Mouse (Mus musculus): Measurements from ENCODE around the gene Mpg.

The Mpg gene

DNA sequence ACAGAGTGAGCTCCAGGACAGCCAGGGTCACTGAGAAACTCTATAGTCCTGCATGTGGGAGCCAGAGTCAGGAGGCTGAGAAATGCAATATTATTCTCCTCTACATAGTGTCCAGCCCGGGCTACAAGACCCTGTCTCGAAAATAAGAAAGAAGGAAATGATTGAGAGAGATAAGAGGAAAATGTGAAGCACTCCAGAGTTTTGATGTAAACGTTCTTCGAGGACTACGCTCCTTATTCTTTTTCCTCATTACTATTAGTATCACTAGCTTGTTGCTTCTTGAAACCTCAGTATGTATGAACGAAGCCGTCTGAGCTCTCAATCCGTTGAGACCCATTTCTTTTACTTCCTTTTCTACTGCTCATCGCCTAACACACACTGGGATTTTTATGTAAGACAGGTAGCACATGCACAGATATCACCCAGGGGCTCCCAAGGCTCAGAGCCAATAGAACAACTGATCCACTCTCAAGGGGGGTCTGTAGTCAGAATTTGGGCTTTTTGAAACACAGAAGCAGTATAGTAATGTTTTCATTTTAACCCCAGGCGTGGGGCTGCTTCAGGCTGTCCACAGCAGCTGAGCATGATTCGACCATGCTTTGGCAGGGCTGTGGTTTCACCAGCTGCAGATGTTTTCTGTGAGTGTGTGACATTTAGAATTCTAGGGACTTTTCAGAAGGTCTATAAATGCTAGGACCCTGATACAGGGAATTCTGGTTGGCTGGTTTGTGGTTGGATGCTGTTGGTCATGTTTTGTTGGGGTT is 24.2 kb upstream of the Mpg start:
- no peak for DNase-seq (ENCODE audit: low read depth, low spot score)

DNA sequence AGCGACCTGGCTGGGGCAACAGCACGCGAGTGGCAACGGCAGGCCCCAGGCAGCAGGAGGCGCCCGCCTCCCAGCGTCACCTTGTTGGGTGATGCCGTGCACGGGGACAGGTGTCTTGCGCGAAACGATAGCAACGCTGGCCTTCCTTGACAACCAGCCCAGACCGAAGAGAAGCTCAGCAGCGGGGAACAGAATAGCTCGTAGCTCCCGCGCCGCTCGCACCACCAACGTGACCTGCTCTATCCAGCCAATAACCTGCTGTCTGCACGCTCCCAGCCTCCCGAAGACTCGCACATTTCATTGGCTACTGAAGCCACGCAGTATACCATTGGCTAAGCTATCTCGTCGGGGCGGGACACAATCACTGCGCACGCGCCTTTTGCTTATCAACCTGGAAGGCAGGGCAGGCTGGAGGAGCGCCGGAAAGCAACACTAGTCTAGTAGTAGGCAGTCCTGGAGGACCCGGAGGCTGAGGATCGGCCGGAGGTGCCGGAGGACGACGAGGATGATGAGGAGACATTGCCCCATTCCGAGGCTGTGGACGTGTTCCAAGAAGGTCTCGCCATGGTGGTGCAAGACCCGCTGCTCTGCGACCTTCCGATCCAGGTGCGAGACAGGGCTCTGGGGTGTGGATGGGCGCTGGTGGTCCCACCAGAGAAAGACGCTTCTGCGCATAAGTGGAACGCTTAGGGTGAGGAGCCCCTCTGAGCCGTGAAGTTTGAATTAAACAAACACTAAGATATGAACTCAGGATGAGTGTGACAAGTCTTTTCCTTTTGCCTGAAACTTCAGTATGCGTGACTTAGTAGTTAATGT is 21.0 kb upstream of the Mpg start, which contains the start of gene Snrnp25:
TSS of gene Snrnp25 (plus strand) at position 358 of the 816 bp plus-strand sequence.
- DNase-seq (ENCODE audit: low read depth, low spot score): peak; percentile 97

DNA sequence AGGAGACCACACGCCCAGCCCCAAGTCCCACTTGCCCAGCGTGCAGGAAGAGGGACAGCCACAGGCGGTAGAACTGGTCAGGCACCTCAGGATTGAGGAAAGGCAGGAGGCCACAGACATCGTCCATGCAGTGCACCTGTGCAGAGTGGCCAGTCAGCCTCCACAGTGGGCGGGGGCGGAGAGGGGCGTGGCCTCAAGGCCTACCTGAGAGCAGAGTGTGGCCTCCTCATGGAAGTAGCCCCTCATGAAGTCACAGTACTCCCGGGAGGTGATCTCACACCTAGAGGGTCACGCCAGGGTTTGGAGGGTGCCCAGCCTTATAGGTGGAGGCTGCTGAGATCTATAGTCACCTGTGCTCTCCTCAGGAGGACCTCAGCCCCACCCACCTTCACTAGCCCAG is 15.7 kb upstream of the Mpg start:
- no peak for DNase-seq (ENCODE audit: low read depth, low spot score)

DNA sequence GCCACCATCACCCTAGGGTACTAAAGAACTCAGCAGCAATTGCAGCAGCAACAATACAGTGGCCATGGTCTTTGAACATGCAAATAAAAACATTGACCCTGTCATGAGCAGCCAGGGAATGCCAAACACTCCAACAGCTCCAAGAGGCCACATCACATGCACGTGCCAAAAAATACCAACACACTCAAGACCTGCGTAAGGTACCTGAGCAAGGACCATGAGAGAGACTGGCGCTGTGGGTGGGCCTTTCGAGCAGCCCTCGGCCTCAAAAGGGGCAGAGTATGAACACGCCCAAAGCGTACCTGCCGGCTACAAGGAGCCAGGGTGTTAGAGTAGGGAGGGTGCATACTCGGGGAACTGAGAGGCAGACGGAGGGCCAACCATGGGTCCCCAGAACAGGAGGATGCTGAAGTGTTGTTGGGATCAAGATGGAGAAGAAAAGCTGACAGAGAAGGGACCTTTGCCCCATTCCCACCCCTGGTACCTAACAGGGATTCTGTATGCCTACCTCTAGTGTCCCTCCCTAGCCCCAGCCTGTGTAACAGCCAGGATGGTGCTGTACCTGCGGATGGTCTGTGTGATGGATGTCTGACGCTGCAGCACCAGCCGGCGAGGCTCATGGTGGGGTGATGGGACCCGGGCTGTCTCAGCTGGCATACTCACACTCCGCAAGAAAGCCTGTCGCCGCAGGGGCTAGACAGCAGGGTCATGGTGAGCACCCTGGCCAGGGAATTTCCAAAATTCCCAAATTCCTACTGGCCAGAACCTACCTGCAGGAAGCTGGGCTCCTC is 10.7 kb upstream of the Mpg start:
- no peak for DNase-seq (ENCODE audit: low read depth, low spot score)

DNA sequence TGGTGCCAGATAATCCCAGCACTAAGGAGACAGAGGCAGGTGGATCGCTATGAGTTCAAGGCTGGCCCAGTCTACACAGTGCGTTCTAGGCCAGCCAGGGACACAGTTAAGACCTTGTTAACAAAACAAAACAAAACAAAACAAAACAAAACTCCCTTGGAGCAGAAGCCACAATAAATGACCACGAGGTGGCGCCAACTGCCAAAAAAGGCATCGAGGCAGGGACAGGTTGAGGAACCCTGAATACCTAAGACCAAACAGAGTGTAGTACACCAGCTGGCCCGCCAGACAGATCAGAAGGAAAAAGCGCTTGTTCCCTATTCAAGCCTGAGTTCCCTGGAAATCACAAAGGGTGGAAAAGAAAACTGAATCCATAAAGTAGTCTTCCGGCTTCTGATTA is 9.5 kb upstream of the Mpg start:
- DNase-seq (ENCODE audit: low read depth, low spot score): no peak

DNA sequence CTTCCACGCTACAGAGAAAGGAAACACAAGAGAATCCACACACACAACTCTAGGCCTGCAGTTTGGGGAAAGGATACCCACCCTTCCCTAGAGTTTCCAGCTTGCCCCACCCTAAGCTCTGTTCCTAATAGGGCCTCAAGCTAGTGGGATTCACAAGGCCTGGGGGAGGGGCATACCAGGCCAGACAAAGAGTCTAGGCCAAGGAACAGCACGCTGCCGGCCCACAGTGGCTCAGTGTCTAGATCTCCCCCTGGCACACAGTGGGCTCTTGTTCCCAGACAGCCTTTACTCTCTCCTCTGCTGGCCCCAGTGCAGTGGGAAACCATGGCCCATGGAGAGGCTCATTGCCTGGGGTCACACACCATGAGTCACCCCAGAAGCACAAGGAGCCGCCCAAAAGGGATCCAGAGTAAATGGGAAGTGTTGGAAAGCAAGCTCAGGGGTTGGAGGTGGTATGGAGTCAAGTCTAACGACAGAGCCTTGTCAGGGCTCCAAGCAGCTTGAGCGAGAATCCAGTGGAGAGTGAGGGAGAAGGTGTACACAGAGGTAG is 7.7 kb upstream of the Mpg start:
- no peak for DNase-seq (ENCODE audit: low read depth, low spot score)

DNA sequence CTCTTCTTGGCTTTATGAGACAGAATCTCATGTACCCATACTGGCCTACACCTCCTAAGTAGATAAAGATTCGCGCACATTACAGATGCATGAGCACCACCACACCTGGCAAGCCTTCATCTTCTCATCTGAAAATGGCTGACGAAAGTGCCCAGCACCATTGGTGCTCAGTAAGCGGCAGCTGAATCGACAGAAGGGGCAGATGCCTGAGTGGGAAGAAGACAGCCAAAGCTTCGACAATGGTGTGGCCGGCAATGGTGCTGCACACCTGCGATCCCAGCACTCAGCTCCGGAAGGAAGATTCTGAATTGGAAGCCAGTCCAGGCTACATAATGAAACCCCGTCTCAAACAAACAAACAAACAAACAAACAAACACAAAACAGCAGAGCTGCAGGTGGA is 7.0 kb upstream of the Mpg start:
- no peak for DNase-seq (ENCODE audit: low read depth, low spot score)

DNA sequence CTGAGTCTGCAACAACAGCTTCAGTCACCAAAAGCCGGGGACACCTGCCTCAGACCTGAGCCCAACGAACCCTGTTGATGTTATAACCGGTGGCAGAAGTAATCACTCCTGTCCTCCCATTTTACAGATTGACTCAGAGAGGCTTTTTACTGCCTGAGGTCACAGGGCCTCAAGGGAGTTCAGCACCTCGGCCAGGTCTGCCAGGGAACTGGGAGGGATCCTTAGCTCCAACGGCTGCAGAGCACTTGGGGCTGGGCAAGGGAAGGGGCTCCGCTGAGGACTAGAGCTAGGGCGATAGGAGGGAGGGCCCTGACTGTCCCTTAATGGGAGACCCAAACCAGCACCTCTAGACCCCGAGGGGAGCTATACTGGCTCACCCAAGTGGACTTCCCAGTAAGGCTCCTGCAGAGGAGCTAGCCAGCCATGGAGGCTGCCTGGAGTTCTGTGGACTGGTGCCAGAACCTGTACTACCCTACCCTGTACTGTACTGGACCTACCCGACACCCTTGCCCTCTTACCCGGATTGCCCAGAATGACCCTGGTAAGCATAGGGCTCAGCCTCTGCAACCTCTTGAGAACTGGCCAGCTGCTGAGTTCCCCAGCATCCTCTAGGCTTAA is 5.6 kb upstream of the Mpg start:
- no peak for DNase-seq (ENCODE audit: low read depth, low spot score)

DNA sequence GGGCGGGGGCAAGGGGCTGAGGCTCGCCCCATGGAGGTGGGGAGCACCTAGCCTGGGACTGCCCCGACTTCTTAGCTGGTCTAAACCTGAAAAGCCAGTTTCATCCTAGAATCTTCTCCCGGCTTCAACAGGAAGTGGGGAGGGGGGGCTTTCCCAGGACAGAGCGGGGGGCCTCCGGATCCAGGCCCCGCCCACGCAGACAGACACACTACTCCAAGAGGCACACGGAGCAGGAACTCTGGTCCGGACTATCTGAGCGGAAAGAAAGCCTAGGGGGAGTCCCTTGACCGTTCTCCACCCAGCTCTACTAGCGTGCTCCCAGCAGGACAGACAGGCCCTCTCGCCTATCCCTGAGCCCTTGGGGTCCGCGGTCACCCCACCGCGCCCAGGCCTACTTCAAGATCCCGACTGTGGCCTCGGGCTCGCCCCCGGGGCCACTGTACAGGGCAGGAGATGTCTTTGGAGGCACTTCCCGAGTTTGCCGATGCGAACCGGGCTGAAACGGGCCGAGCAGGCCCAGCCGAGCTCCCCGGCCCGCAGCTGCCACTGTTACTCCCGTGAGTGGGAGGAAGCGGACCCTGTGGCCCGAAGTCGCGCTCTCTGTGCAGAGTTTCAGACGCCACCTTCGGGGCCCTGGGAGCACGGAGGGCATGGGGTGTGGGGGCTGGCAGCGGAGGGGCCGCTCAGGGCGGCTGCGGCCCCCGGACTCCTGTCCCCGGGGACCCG is 4.9 kb upstream of the Mpg start:
- no peak for DNase-seq (ENCODE audit: low read depth, low spot score)

DNA sequence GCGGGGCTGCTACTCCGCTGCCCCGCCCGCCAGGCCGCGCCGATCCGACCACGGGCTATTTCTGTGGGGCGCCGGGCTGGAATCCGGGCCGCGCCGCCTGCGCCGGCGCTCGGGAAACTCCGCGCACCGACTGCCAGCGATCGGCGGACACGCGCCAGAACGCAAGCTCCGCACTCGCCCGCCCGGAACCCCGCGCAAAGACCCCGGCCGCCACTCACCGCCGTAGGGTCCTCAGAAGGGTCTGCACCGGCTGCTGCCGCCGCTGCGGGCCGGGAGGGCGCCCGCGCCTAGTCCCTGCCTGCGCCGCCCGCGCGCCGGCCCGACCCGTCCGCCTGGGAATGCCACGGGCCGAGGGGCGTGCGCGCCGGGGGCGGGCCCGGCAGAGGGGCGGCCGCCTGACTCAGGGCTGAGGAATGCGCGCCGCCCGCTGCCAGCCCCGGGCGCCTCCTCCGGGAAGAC is 4.3 kb upstream of the Mpg start, which contains the start of gene Rhbdf1:
TSS of gene Rhbdf1 (minus strand) at position 350 of the 459 bp plus-strand sequence.
- DNase-seq (ENCODE audit: low read depth, low spot score): no peak

DNA sequence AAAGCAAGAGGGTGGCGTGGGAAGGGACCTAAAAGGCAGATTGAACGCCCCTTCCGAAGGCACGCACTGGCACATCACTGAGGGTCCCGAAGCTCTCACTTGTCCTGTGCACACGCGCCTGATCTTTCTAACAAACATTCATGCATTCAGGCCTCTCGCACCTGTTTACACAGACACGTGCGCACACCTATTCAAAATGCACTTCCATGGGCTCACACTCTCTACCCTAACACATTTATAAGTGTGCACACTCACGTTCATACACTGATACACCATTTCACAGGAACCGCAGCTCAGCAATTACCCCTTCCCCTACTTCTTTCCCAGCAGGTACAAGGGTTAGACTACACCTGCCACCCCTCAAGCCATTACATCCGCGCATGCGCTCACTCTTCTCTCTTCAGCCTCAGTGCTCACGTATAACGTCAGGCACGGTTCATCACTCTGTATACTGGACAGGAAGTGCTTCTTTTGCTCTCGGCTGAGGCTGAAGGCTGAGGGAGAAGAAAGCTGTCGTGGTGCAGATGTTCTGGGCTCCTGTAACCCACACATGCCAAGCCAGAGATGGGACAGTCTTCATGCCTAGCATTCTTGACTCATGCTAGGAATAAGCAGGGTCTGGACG is 3.6 kb upstream of the Mpg start:
- no peak for DNase-seq (ENCODE audit: low read depth, low spot score)

DNA sequence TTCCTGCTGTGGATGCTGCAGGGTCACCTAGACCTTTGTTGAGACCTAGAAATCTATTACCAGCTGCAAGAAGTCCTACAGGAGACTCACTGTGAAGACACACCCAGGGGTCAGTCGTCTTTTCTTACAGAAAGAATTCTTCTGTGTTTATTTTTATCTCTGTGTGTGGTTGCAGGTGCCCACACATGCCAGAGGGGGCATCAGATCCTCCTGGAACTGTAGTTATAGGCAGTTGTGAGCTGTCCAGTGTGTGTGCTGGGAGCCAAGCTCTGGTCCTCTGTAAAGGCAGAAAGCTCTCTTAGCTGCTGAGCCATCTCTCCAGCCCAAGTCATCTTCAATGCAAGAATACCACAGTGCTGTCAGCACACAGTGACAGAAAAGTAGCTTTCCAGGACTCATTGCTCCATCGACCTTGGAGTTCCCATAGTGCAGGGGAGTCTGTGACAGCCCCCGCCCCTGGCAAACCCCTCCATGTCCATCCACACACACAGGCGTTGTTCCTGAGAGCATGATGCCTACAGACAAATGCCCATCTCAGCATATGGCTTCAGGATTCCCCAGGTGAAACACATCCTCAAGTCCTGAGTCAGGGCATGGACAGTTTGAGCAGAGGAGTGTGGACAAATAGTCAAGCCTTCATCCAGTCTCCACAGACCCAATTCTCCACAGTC is 2.9 kb upstream of the Mpg start:
- no peak for DNase-seq (ENCODE audit: low read depth, low spot score)

DNA sequence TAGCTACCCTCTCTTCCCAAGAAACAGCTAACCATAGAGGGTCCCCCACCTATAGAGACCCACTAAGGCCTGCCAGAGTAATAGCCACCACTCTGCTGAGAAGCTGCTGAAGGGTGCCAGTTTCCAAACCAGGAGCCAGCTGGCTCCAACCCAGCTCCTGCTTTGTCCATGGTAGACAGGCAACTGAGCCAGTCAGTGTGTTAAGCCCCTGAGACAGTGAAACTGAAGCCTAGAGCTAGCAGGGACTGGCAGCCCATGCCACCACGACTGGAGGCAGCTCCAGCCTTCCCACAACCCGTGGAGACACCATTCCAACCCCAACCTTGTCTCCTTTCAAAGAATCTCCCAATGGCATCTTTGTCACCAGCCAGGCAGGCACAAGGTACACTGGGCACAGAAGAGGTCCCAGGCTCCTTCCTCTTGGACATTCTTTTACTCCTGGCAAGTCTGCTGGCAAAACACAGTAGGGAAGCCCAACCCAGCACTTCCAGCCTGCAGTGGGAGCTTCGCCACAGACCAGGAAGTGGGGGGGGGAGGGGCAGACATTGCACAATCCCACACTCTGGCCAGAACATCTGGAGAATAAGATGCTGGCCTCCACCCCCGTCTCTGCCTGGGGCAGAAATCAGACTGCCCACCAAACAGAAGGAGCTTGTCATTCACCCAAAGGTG is 1.7 kb upstream of the Mpg start:
- no peak for DNase-seq (ENCODE audit: low read depth, low spot score)

DNA sequence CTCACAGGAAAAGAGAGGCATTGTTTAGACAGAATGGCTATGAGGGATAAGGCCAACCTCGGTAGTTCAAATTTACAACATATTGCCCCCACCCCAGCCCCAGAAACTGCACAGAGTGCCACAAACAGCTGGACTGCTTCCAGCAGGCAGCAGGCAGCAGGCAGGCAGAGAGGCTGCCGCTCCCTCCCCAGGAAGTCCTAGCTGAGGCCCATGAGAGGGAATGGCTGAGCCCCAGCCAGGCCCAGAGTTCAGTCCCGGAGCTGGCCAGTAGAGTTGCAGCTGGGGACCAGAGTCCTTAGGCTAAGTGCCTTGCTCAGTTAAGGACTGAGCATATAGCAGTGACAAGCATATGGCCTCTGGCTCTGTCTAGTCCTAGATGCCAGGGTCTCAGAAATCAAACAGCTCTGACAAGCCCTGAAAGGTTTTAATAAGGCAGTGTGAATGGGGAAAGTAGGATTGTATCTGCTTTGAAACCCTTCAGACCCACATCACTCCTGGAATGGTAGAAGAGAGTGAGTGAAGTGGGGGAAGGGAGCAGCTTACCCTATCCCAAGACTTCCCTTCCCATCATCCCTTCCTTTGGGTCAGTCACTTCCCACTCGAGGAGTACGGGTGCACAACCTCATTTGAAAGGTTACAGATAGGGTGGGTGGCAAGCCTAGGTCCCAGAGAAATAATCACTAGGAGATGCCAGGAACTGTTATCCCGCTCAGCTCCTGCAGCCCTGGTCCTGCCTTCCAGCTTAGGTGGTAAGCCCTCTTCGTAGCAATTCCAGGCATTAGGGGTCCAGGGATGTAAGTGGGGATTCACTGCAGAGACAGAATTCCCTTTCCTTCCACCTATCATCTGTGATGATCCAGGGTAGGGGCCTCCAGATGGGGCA is 842 bp upstream of the Mpg start:
- DNase-seq (ENCODE audit: low read depth, low spot score): no peak

DNA sequence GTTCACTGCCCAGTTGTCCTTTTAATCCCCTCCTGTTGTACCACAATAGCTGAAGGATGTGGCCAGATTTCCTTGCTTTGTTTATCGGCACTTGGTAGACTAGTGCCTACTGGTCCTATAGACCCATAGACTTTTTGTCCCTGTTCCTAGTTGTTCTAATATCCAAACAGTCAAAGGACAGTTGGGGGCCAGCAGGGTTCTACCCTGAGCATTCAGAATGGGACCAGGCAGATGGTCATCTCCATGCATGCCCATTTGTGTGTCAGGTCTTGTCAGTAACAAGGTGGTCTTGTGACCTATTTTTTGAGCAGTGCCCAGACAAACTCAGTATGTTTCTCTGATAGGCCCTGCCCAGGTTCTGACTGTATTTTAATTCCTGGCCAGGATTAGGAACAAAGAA is 736 bp downstream of the Mpg start:
- DNase-seq (ENCODE audit: low read depth, low spot score): no peak

DNA sequence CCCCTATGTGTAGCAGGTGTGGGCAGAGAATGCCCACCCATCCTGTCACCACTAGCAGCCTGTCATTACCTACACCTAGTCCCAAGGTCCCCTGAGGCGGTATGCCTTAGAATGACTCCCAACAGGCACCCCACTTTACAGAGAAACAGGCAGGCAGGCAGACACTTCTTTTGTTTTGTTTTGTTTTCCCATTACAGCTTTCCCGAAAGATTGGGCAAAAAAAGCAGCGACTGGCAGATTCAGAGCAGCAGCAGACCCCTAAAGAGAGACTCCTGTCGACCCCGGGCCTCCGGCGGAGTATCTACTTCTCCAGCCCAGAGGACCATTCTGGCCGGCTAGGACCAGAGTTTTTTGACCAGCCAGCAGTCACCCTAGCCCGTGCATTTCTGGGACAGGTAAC is 1.2 kb downstream of the Mpg start:
- no peak for DNase-seq (ENCODE audit: low read depth, low spot score)

DNA sequence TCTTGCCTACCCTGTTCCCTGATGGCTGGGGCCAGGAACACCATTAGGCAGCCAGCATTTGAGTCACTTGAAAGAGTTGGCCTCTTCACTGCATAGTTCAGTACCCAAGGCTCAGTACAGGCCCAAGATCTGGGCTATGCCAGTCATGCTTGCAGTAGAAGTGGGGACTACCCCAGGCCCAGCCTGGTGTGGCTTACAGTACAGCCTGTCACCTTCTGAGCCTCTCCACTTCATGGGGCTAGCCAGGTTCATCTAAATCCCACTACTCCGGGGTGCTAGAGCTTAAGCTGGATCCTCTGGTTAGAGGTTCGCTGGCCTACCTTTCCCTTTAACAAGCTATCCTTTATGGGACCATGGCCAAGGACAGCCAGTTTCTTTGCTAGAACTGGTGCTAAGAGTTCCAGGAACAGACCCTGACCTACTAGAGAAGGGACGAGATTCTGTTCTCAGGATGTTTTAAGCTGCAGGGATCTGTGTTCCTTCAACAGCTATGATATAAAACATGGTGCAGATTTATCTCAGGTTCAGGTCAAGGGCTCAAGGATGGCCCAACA is 2.1 kb downstream of the Mpg start:
- no peak for DNase-seq (ENCODE audit: low read depth, low spot score)

DNA sequence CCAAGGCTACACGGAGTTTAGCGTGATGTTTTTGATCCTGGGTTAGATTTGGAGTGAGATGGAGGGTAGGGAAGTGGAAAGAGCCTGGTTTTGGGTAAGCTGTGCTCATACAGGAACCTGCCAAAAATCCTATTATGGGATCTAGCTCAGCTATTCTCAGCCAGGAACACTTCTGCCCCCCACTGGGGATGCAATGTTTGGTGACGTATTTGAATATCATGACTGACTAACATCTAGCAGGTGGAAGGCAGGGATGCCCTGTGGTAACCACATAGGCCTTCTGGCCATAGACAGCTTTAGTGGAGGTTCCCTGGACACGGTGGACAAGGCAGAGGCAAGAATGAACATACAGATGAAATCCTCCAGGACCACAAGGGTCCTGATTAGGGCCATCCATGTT is 3.9 kb downstream of the Mpg start:
- no peak for DNase-seq (ENCODE audit: low read depth, low spot score)
